Mouse (Mus musculus) spleen, postnatal 10 days (tissue): ENCODE data around the gene Slc1a2.

Experiments
- DNase-seq, 2 experiments: peaks; one replicate each; pipeline ENCODE4 v3.0.0; 2021 to 2022; ENCODE audit warnings: low spot score in 2 of 2

Gene Slc1a2

GRCm38 (mm10) chr2:102658163-102658660 lies at the start of gene Slc1a2:
Slc1a2 (plus strand) TSS chr2:102658659.
- DNase-seq, result no peak

- DNase-seq, result no peak
Observed at GRCm38 (mm10) chr2:102610485-102610884, 48.0 kb upstream of the Slc1a2 start.

- no peak for DNase-seq
Observed at GRCm38 (mm10) chr2:102616637-102617036, 41.8 kb upstream of the Slc1a2 start.

- no peak for DNase-seq
Observed at GRCm38 (mm10) chr2:102620744-102621429, 37.6 kb upstream of the Slc1a2 start.

- DNase-seq, result no peak
Observed at GRCm38 (mm10) chr2:102622176-102622575, 36.3 kb upstream of the Slc1a2 start.

- DNase-seq, result no peak
Observed at GRCm38 (mm10) chr2:102622943-102623342, 35.5 kb upstream of the Slc1a2 start.

- DNase-seq, result no peak
Observed at GRCm38 (mm10) chr2:102624538-102624937, 33.9 kb upstream of the Slc1a2 start.

GRCm38 (mm10) chr2:102632361-102632760 lies 26.1 kb upstream of the Slc1a2 start:
- no peak for DNase-seq

- no peak for DNase-seq
Observed at GRCm38 (mm10) chr2:102634010-102634409, 24.4 kb upstream of the Slc1a2 start.

GRCm38 (mm10) chr2:102635523-102636060 lies 22.9 kb upstream of the Slc1a2 start:
- no peak for DNase-seq

- DNase-seq, result no peak
Observed at GRCm38 (mm10) chr2:102636116-102636600, 22.3 kb upstream of the Slc1a2 start.

- no peak for DNase-seq
Observed at GRCm38 (mm10) chr2:102638140-102638539, 20.3 kb upstream of the Slc1a2 start.

GRCm38 (mm10) chr2:102638690-102639089 lies 19.8 kb upstream of the Slc1a2 start:
- DNase-seq, result no peak

GRCm38 (mm10) chr2:102648845-102649500 lies 9.5 kb upstream of the Slc1a2 start:
- no peak for DNase-seq

GRCm38 (mm10) chr2:102650322-102650721 lies 8.1 kb upstream of the Slc1a2 start:
- DNase-seq, result no peak

GRCm38 (mm10) chr2:102655966-102656725 lies 2.3 kb upstream of the Slc1a2 start:
- DNase-seq, result no peak

GRCm38 (mm10) chr2:102657726-102658125 lies 733 bp upstream of the Slc1a2 start:
- DNase-seq, result no peak

- no peak for DNase-seq
Observed at GRCm38 (mm10) chr2:102658661-102659520, 432 bp downstream of the Slc1a2 start.

GRCm38 (mm10) chr2:102659521-102659830 lies 1.0 kb downstream of the Slc1a2 start:
- DNase-seq, result no peak

GRCm38 (mm10) chr2:102661052-102661451 lies 2.6 kb downstream of the Slc1a2 start:
- no peak for DNase-seq

GRCm38 (mm10) chr2:102662911-102663310 lies 4.5 kb downstream of the Slc1a2 start:
- no peak for DNase-seq
